19 mouse cellular contexts compared by ENCODE assay signal in genomic region chr11:67664261-67664660, GRCm38 (mm10). TPM values are rescaled to one million over a fixed set of nuclear protein-coding genes. Genes with fewer than 3 reads are reported as not detected.
A peak's percentile ranks its signal among the peaks of the same experiment; 100 is the strongest.
DNase-seq lines count a peak whose midpoint lies in the region; ATAC-seq and TF ChIP-seq lines count a peak whose summit lies in the region.
"Had no signal": no experiment of that assay in that cellular context is flagged by ENCODE, and none has a peak within 500 bp of the region (broad histone marks: within the 10 kb centered on the region; RNA-seq: fewer than 3 reads in every experiment).

No protein-coding gene starts in this region.

- TF ChIP-seq POLR2A in cerebellum, adult 2 months (IDR thresholded peaks at IDR 0.05; ENCODE audit: borderline replicate concordance, insufficient read depth, low read length): peak; percentile 53; the same call in 1 of the 2 replicates

- WGBS in cerebellum, adult 2 months: 19% methylated on average over 3 of the region's 3 CpGs
- WGBS in hindbrain, embryonic 12.5 days: 89% methylated on average over 3 of the region's 3 CpGs

- ATAC-seq in hindbrain, embryonic 12.5 days (ENCODE audit: low FRiP score): no peak
- ATAC-seq: forebrain, embryonic 14.5 days; lung, postnatal 0 days had no signal

- peak in 1 of 2 experiments; percentile 69 for DNase-seq in left cerebral cortex, adult 2 months (ENCODE audit: extremely low spot score in 1 of 2, low spot score in 2 of 2)
- no peak for DNase-seq in left cerebral cortex, postnatal 10 days (ENCODE audit: extremely low spot score in 1 of 2, low spot score in 2 of 2)
- peak; percentile 86 to 92 for DNase-seq in cerebellum, adult 2 months
- DNase-seq in cerebellum, postnatal 25 days: peak; percentile 87 to 89
- peak; percentile 63 for DNase-seq in left cerebral cortex, postnatal 4 days
- no peak for DNase-seq in adrenal gland, postnatal 36 days
- DNase-seq: adrenal gland, adult 8-10 months; gastrocnemius, postnatal 10 days; kidney, adult 2 months; kidney, postnatal 36 days; thymus, adult 18-20 months had no signal

- TF ChIP-seq CTCF in left cerebral cortex, adult 2 months (IDR thresholded peaks at IDR 0.05): no peak
- no peak for TF ChIP-seq CTCF in cerebellum, adult 2 months (IDR thresholded peaks at IDR 0.05; ENCODE audit: borderline replicate concordance, insufficient read depth, low read depth, low read length)

- H3K27ac ChIP-seq in left cerebral cortex, adult 2 months: peak overlapping the region; percentile 93
- H3K27ac ChIP-seq in cerebellum, adult 2 months (ENCODE audit: insufficient read depth, low read length): peak overlapping the region; percentile 90
- H3K27ac ChIP-seq in hindbrain, embryonic 12.5 days: no peak overlapping the region
- H3K27ac ChIP-seq: heart, embryonic 10.5 days; liver, embryonic 14.5 days had no signal

- no peak overlapping the region for H3K4me3 ChIP-seq in left cerebral cortex, adult 2 months
- no peak overlapping the region for H3K4me3 ChIP-seq in cerebellum, adult 2 months (replicated peaks; ENCODE audit: insufficient read depth, low read depth, low read length)
- no peak overlapping the region for H3K4me3 ChIP-seq in hindbrain, embryonic 12.5 days
- H3K4me3 ChIP-seq: heart, embryonic 10.5 days had no signal

- peaks cover 78% of the 10 kb centered on the region for H3K4me1 ChIP-seq in cerebellum, adult 2 months (ENCODE audit: control insufficient read depth, insufficient read depth, low read length)
- H3K4me1 ChIP-seq in hindbrain, embryonic 12.5 days: no peaks in the 10 kb centered on the region
- H3K4me1 ChIP-seq: heart, embryonic 10.5 days had no signal

- intact Hi-C loops in left cerebral cortex, adult 2 months (cut with DNase I): loop anchor here (2.0 kb wide), 1 partner anchor 67 kb away; no protein-coding TSS in a partner anchor
- intact Hi-C loops in left cerebral cortex, postnatal 10 days (cut with DNase I): no loop called here
- intact Hi-C loops in left cerebral cortex, postnatal 4 days (cut with DNase I): no loop called here

- H3K9ac ChIP-seq in hindbrain, embryonic 12.5 days: no peak overlapping the region
- H3K9ac ChIP-seq: liver, embryonic 14.5 days had no signal

- no peaks in the 10 kb centered on the region for H3K36me3 ChIP-seq in hindbrain, embryonic 12.5 days
- H3K36me3 ChIP-seq: G1E; heart, embryonic 10.5 days had no signal

- no peaks in the 10 kb centered on the region for H3K9me3 ChIP-seq in hindbrain, embryonic 12.5 days (replicated peaks)
- H3K9me3 ChIP-seq: heart, embryonic 10.5 days had no signal

- H3K27me3 ChIP-seq in cerebellum, adult 2 months (ENCODE audit: control insufficient read depth, insufficient read depth, low read length): no peaks in the 10 kb centered on the region
- H3K27me3 ChIP-seq in hindbrain, embryonic 12.5 days: no peaks in the 10 kb centered on the region

- H3K4me2 ChIP-seq in hindbrain, embryonic 12.5 days (replicated peaks): no peak overlapping the region

RNA-seq across cellular contexts. Expression of gene Rcvrn, which starts 30.9 kb away (rescaled TPM):
- total RNA-seq in left cerebral cortex, adult 2 months (2021): 1 to 10 TPM in 1 of 2 experiments, under 1 TPM in 1; 0.91 to 3.2 TPM
- total RNA-seq in left cerebral cortex, postnatal 10 days (2021): 1 to 10 TPM; 2.8 to 3.0 TPM
- polyA plus RNA-seq in cerebellum, adult 2 months (2012; rRNA removed): 0.41 and 0.86 TPM in 2 replicates
- 1 to 10 TPM; 1.5 to 2.4 TPM for total RNA-seq in left cerebral cortex, postnatal 4 days (2021)
- under 1 TPM in 1 of 2 experiments, not detected in 1; 0.40 TPM for total RNA-seq in adrenal gland, postnatal 36 days (2021)
- polyA plus RNA-seq in hindbrain, embryonic 12.5 days (2016; fragmentation: Nextera tagmentation; extraction: Ambion mirVana): not detected in 2 replicates
- total RNA-seq: G1E; gastrocnemius, postnatal 10 days; megakaryocyte-erythroid progenitor cell, adult 5-6 weeks had no signal
- polyA plus RNA-seq: forebrain, embryonic 14.5 days; G1E; heart, embryonic 10.5 days; limb, embryonic 11.5 days; liver, embryonic 14.5 days; lung, postnatal 0 days had no signal

Comparison
In these comparisons a context has a peak if more than half of its experiments do, and no peak if none do; other contexts are left out.
1. DNase-seq: peak in cerebellum, adult 2 months (2 of 2), cerebellum, postnatal 25 days (2 of 2) and left cerebral cortex, postnatal 4 days (single experiment); none in left cerebral cortex, postnatal 10 days (0 of 2) and adrenal gland, postnatal 36 days (0 of 2).